Mouse (Mus musculus) liver, embryonic 13.5 days (tissue): ENCODE measurements at regions not wholly inside any gene's neighbourhood (a gene's known extent, or its start where the extent isn't known, plus 50 kb on each side); places are given as distances from the start of the nearest gene placed in this dataset.

Experiments
- ATAC-seq: fragments of 200-750 bp; cut with Nextera tagmentation; 2 replicates; pipeline ENCODE4 v1.8.0; 2017; ENCODE audit warnings: low read depth, mild to moderate bottlenecking, moderate number of reproducible peaks, moderate library complexity
- DNase-seq: peaks from one replicate; pipeline ENCODE4 v3.0.0; 2022
- H3K27ac ChIP-seq: fragments of 300-500 bp; sonication (generic); 2 replicates; pipeline ENCODE4 v1.5.1; 2015; ENCODE audit warnings: moderate library complexity, mild to moderate bottlenecking, inconsistent platforms
- H3K27me3 ChIP-seq: fragments of 300-500 bp; sonication (generic); 2 replicates; pipeline ENCODE4 v1.6.1; 2015; ENCODE audit warnings: mild to moderate bottlenecking, inconsistent platforms
- H3K36me3 ChIP-seq: fragments of 300-500 bp; sonication (generic); 2 replicates; pipeline ENCODE4 v1.6.1; 2015; ENCODE audit warnings: mild to moderate bottlenecking, inconsistent platforms
- H3K4me1 ChIP-seq: fragments of 300-500 bp; sonication (generic); replicated peaks from 2 replicates; pipeline ENCODE4 v1.6.1; 2015; ENCODE audit warnings: inconsistent platforms
- H3K4me2 ChIP-seq: fragments of 300-500 bp; sonication (generic); 2 replicates; pipeline ENCODE4 v1.6.1; 2015; ENCODE audit warnings: inconsistent platforms, mild to moderate bottlenecking, moderate library complexity
- H3K4me3 ChIP-seq: fragments of 300-500 bp; sonication (generic); replicated peaks from 2 replicates; pipeline ENCODE4 v1.5.1; 2015; ENCODE audit warnings: mild to moderate bottlenecking, inconsistent platforms
- H3K9ac ChIP-seq: fragments of 300-500 bp; sonication (generic); 2 replicates; pipeline ENCODE4 v1.6.1; 2015; ENCODE audit warnings: mild to moderate bottlenecking, inconsistent platforms
- H3K9me3 ChIP-seq: fragments of 300-500 bp; sonication (generic); replicated peaks from 2 replicates; pipeline ENCODE4 v1.6.1; 2016; ENCODE audit warnings: inconsistent platforms
- WGBS: fragments of 180-500 bp; shearing (Covaris S2); methylation state at CpG from one replicate; pipeline ENCODE4 v1.1.7; 2015; ENCODE audit not compliant: insufficient replicate concordance; 5-methylcytosine and 5-hydroxymethylcytosine counted together

- DNase-seq (no peak), ATAC-seq (no peak)
- 54% methylated on average over 7 of the region's 7 CpGs for WGBS
- no peaks in the 10 kb centered on the region for H3K27me3 ChIP-seq
- H3K27ac ChIP-seq = no peak overlapping the region
- no peak overlapping the region for H3K9ac ChIP-seq
- no peak overlapping the region for H3K4me3 ChIP-seq
- no peaks in the 10 kb centered on the region for H3K36me3 ChIP-seq
- no peaks in the 10 kb centered on the region for H3K4me1 ChIP-seq
- H3K4me2 ChIP-seq = no peak overlapping the region
- H3K9me3 ChIP-seq = no peaks in the 10 kb centered on the region
These were observed 168.0 kb downstream of the Fam84a start for GRCm38 (mm10) chr12:13983631-13984395.

GRCm38 (mm10) chr12:13964537-13964936, 187.3 kb downstream of the Fam84a start:
- Histone ChIP-seq H3K27ac (no peak overlapping the region), H3K4me3 (no peak overlapping the region), H3K9me3 (no peaks in the 10 kb centered on the region), H3K4me2 (no peak overlapping the region), H3K36me3 (no peaks in the 10 kb centered on the region), H3K4me1 (no peaks in the 10 kb centered on the region), H3K27me3 (no peaks in the 10 kb centered on the region), H3K9ac (no peak overlapping the region)
- DNase-seq (no peak), ATAC-seq (no peak)
- WGBS = 64% methylated on average over 3 of the region's 3 CpGs

GRCm38 (mm10) chr12:13939494-13939893, 212.4 kb downstream of the Fam84a start:
- Histone ChIP-seq H3K36me3 (no peaks in the 10 kb centered on the region), H3K27ac (no peak overlapping the region), H3K4me3 (no peak overlapping the region), H3K4me1 (no peaks in the 10 kb centered on the region), H3K9me3 (no peaks in the 10 kb centered on the region), H3K9ac (no peak overlapping the region), H3K4me2 (no peak overlapping the region), H3K27me3 (no peaks in the 10 kb centered on the region)
- no peak for ATAC-seq
- 62% methylated on average over 4 of the region's 4 CpGs for WGBS
- no peak for DNase-seq

- H3K27ac ChIP-seq = no peak overlapping the region
- no peak for DNase-seq
- ATAC-seq = no peak
- H3K4me3 ChIP-seq = no peak overlapping the region
- H3K4me1 ChIP-seq = no peaks in the 10 kb centered on the region
- H3K9ac ChIP-seq = no peak overlapping the region
- no peaks in the 10 kb centered on the region for H3K9me3 ChIP-seq
- H3K4me2 ChIP-seq = no peak overlapping the region
- no peaks in the 10 kb centered on the region for H3K36me3 ChIP-seq
- H3K27me3 ChIP-seq = no peaks in the 10 kb centered on the region
- 69% methylated on average over 1 of the region's 1 CpGs for WGBS
These were observed 230.8 kb downstream of the Fam84a start for GRCm38 (mm10) chr12:13921066-13921465.

- DNase-seq (no peak), ATAC-seq (no peak)
- H3K4me2 ChIP-seq = no peak overlapping the region
- H3K27me3 ChIP-seq = no peaks in the 10 kb centered on the region
- no peaks in the 10 kb centered on the region for H3K9me3 ChIP-seq
- 35% methylated on average over 3 of the region's 3 CpGs for WGBS
- no peaks in the 10 kb centered on the region for H3K4me1 ChIP-seq
- H3K4me3 ChIP-seq = no peak overlapping the region
- no peak overlapping the region for H3K9ac ChIP-seq
- no peaks in the 10 kb centered on the region for H3K36me3 ChIP-seq
- no peak overlapping the region for H3K27ac ChIP-seq
These were observed 268.5 kb downstream of the Fam84a start for GRCm38 (mm10) chr12:13883317-13883716.

GRCm38 (mm10) chr12:13869161-13869560, 282.7 kb downstream of the Fam84a start:
- no peaks in the 10 kb centered on the region for H3K27me3 ChIP-seq
- no peaks in the 10 kb centered on the region for H3K4me1 ChIP-seq
- no peak overlapping the region for H3K4me3 ChIP-seq
- H3K27ac ChIP-seq = no peak overlapping the region
- H3K4me2 ChIP-seq = no peak overlapping the region
- ATAC-seq (no peak), DNase-seq (no peak)
- H3K9ac ChIP-seq = no peak overlapping the region
- H3K36me3 ChIP-seq = no peaks in the 10 kb centered on the region
- 21% methylated on average over 1 of the region's 1 CpGs for WGBS
- no peaks in the 10 kb centered on the region for H3K9me3 ChIP-seq

- no peaks in the 10 kb centered on the region for H3K36me3 ChIP-seq
- H3K4me3 ChIP-seq = no peak overlapping the region
- H3K27me3 ChIP-seq = no peaks in the 10 kb centered on the region
- no peaks in the 10 kb centered on the region for H3K4me1 ChIP-seq
- 70% methylated on average over 7 of the region's 7 CpGs for WGBS
- ATAC-seq (no peak), DNase-seq (no peak)
- no peak overlapping the region for H3K27ac ChIP-seq
- no peaks in the 10 kb centered on the region for H3K9me3 ChIP-seq
- H3K4me2 ChIP-seq = no peak overlapping the region
- no peak overlapping the region for H3K9ac ChIP-seq
These were observed 290.6 kb downstream of the Fam84a start for GRCm38 (mm10) chr12:13861226-13861625.

GRCm38 (mm10) chr12:13844532-13845485, 307.0 kb downstream of the Fam84a start:
- Histone ChIP-seq H3K4me2 (no peak overlapping the region), H3K9ac (no peak overlapping the region), H3K4me1 (no peaks in the 10 kb centered on the region), H3K27me3 (no peaks in the 10 kb centered on the region), H3K27ac (no peak overlapping the region), H3K36me3 (no peaks in the 10 kb centered on the region), H3K4me3 (no peak overlapping the region), H3K9me3 (no peaks in the 10 kb centered on the region)
- ATAC-seq (no peak), DNase-seq (no peak)
- 42% methylated on average over 13 of the region's 13 CpGs for WGBS

GRCm38 (mm10) chr12:13843423-13844080, 308.3 kb downstream of the Fam84a start:
- ATAC-seq = no peak
- 45% methylated on average over 5 of the region's 5 CpGs for WGBS
- DNase-seq = no peak
- H3K9ac ChIP-seq = no peak overlapping the region
- H3K4me3 ChIP-seq = no peak overlapping the region
- H3K4me2 ChIP-seq = no peak overlapping the region
- H3K27me3 ChIP-seq = no peaks in the 10 kb centered on the region
- no peaks in the 10 kb centered on the region for H3K4me1 ChIP-seq
- H3K9me3 ChIP-seq = no peaks in the 10 kb centered on the region
- no peaks in the 10 kb centered on the region for H3K36me3 ChIP-seq
- H3K27ac ChIP-seq = no peak overlapping the region

GRCm38 (mm10) chr12:13841238-13841637, 310.6 kb downstream of the Fam84a start:
- Histone ChIP-seq H3K4me3 (no peak overlapping the region), H3K9ac (no peak overlapping the region), H3K27me3 (no peaks in the 10 kb centered on the region), H3K4me1 (no peaks in the 10 kb centered on the region), H3K4me2 (no peak overlapping the region), H3K36me3 (no peaks in the 10 kb centered on the region), H3K27ac (no peak overlapping the region), H3K9me3 (no peaks in the 10 kb centered on the region)
- ATAC-seq = no peak
- no peak for DNase-seq
- WGBS = 45% methylated on average over 1 of the region's 1 CpGs

GRCm38 (mm10) chr12:13834723-13835122, 317.1 kb downstream of the Fam84a start:
- Histone ChIP-seq H3K4me2 (no peak overlapping the region), H3K9ac (no peak overlapping the region), H3K36me3 (no peaks in the 10 kb centered on the region), H3K9me3 (no peaks in the 10 kb centered on the region), H3K27ac (no peak overlapping the region), H3K4me1 (no peaks in the 10 kb centered on the region), H3K4me3 (no peak overlapping the region), H3K27me3 (no peaks in the 10 kb centered on the region)
- no peak for ATAC-seq
- no peak for DNase-seq
- 68% methylated on average over 3 of the region's 3 CpGs for WGBS
